Mouse (Mus musculus): ENCODE data around the gene Trp53. TPM values are rescaled to one million over a fixed set of nuclear protein-coding genes. Genes with fewer than 3 reads are reported as not detected.
"Not testable (repeated sequence)": the region's sequence is repeated elsewhere in the genome, so short reads cannot be mapped to it uniquely, and the experiment has no call there.

The Trp53 gene
- polyA plus RNA-seq, 1 experiment from 2014 or later = 111 TPM

DNA sequence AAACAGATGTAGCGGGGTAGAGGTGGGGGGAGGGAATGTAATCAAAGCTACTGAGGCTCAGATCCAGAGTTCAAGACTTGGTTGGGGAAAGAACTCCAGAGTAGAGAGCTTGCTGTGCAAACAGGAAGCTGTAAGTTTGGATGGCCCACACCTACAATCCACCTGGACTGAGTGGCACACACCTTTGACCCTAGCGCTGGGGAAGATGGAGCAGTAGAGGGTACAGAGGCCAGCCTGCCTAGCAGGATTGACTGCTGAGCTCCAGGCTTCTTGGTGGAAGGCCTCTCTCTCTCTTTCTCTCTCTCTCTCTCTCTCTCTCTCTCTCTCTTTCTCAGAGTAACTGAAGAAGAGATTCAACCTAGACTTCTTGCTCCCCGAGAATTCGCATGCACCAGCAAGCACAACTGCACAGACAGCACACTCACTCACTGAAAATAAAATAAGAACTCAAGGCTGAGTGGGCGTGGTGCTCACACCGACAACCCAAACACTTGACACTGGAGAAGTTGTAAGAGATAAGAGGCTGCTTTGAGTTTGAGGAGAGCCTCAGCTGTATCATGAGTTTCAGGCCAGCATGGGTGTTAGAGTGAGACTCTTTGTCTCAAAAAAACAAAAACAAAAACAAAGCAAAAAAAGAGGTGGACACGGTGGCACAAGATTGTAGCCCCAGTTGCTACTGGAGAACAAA, 40.4 kb downstream of the Trp53 start:
- no peaks in the 10 kb centered on the region; the same call in 1 of the 2 replicates for H3K36me3 ChIP-seq (ENCODE audit: control insufficient read depth, insufficient read depth, low read length)
- 85% methylated on average over 7 of the region's 7 CpGs for WGBS
- ATAC-seq (ENCODE audit: low read depth) (no peak), DNase-seq (ENCODE audit: low spot score) (no peak)
- no peak overlapping the region for H3K4me3 ChIP-seq (ENCODE audit: low read depth, low read length)
- H3K4me1 ChIP-seq (ENCODE audit: control insufficient read depth, insufficient read depth, low read length) = peaks cover 3% of the 10 kb centered on the region; the same call in 1 of the 2 replicates
- H3K9me3 ChIP-seq (ENCODE audit: control insufficient read depth, low read length) = no peaks in the 10 kb centered on the region
- no peaks in the 10 kb centered on the region for H3K27me3 ChIP-seq (replicated peaks; ENCODE audit: control insufficient read depth, insufficient read depth, low read length)
- no peak overlapping the region for H3K27ac ChIP-seq (replicated peaks; ENCODE audit: low read depth, low read length)
- H3K4me2 ChIP-seq (ENCODE audit: low read depth, low read length) = no peak overlapping the region
- H3K9ac ChIP-seq (ENCODE audit: low read depth, low read length) = no peak overlapping the region

DNA sequence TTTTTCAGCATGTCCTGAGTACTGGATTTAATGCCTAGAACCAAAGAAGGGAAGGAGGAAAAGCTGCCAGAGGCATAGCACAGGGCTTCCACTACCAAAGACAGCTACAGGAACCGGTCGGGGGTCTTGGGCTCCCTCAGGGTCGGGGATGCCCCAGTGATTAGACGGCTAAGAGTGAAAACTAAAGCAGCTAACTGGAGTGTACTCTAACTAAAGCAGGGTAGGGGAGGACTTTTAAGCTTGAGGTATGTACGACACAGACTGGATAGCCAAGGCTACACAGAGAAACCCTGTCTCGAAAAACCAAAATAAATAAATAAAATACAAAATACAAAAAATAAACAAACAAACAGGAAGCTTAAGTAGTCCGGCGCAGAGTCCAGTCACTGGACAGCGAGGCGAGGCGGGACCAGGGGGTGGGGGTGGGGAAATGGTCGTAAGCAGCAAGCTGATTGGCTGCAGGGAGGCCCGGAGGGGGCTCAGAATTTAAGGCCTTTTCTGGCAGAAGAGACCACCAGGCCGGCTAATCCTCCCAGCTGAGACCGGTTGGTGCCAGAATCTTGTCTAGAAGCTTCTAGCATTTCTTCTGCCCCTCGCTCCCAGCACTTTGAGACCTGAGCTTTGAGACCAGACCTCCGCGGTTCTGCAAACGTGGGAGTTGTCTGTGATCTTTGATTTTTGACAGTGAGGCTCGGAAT, 41.6 kb downstream of the Trp53 start, which contains the start of gene Sat2:
TSS of gene Sat2 (plus strand) at position 454 of the 698 bp plus-strand sequence.
- under 1% methylated on average over 20 of the region's 20 CpGs for WGBS
- peak within 1 kb of the TSS; percentile 88 for H3K4me2 ChIP-seq (ENCODE audit: low read depth, low read length)
- peaks cover 3% of the 10 kb centered on the region; the same call in 1 of the 2 replicates for H3K4me1 ChIP-seq (ENCODE audit: control insufficient read depth, insufficient read depth, low read length)
- no peaks in the 10 kb centered on the region for H3K9me3 ChIP-seq (ENCODE audit: control insufficient read depth, low read length)
- no peaks in the 10 kb centered on the region; the same call in 1 of the 2 replicates for H3K36me3 ChIP-seq (ENCODE audit: control insufficient read depth, insufficient read depth, low read length)
- no peaks in the 10 kb centered on the region for H3K27me3 ChIP-seq (replicated peaks; ENCODE audit: control insufficient read depth, insufficient read depth, low read length)
- peak within 1 kb of the TSS; percentile 80 for H3K9ac ChIP-seq (ENCODE audit: low read depth, low read length)
- peak within 1 kb of the TSS; percentile 61 for H3K4me3 ChIP-seq (ENCODE audit: low read depth, low read length)
- DNase-seq (ENCODE audit: low spot score) (peak; percentile 94), ATAC-seq (ENCODE audit: low read depth) (peak; percentile 87)
- peak within 1 kb of the TSS; percentile 86 for H3K27ac ChIP-seq (replicated peaks; ENCODE audit: low read depth, low read length)

DNA sequence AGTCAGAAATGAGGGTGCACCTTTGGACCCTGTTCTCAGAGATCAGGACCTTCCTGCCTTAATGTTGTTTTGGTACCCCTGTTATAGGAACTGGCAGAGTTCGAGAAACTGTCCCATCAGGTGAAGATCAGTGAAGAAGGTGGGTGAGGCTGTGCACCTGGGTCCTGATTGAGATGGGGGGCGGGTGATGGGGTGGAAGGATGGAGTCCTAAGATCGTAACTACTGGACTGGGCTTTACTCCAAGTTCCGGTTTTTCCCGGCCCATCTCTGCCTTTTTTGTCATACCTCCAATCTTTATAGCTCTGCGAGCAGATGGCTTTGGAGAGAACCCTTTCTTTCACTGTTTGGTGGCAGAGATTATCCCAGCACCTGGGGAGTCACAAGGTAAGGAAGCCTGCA, 42.2 kb downstream of the Trp53 start:
- DNase-seq (ENCODE audit: low spot score) (no peak), ATAC-seq (ENCODE audit: low read depth) (no peak)
- peak overlapping the region; percentile 61 for H3K4me3 ChIP-seq (ENCODE audit: low read depth, low read length)
- WGBS = 18% methylated on average over 6 of the region's 6 CpGs
- no peaks in the 10 kb centered on the region; the same call in 1 of the 2 replicates for H3K36me3 ChIP-seq (ENCODE audit: control insufficient read depth, insufficient read depth, low read length)
- H3K4me1 ChIP-seq (ENCODE audit: control insufficient read depth, insufficient read depth, low read length) = peaks cover 3% of the 10 kb centered on the region; the same call in 1 of the 2 replicates
- H3K4me2 ChIP-seq (ENCODE audit: low read depth, low read length) = peak overlapping the region; percentile 88
- H3K9ac ChIP-seq (ENCODE audit: low read depth, low read length) = peak overlapping the region; percentile 80
- no peaks in the 10 kb centered on the region for H3K27me3 ChIP-seq (replicated peaks; ENCODE audit: control insufficient read depth, insufficient read depth, low read length)
- H3K9me3 ChIP-seq (ENCODE audit: control insufficient read depth, low read length) = no peaks in the 10 kb centered on the region
- peak overlapping the region; percentile 86 for H3K27ac ChIP-seq (replicated peaks; ENCODE audit: low read depth, low read length)

DNA sequence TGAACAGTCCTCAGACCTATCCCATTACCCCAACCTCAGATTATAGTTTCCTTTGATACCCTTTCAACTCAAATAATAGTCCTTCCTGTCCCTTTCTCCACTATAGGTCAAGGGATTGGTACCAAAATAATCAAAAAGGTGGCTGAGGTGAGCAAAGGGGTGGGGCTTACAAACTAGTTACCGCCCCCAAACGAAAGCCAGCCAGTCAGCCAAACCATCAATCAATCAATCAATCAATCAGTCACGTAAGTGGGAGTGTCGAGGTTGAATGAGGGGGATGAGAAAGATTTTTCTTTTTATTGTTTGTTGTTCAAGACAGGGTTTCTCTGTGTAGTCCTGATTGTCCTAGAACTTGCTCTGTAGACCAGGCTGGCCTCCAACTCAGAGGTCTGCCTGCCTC, 42.8 kb downstream of the Trp53 start:
- peak overlapping the region; percentile 61; the same call in 1 of the 2 replicates for H3K4me3 ChIP-seq (ENCODE audit: low read depth, low read length)
- no peaks in the 10 kb centered on the region for H3K9me3 ChIP-seq (ENCODE audit: control insufficient read depth, low read length)
- peak overlapping the region; percentile 88 for H3K4me2 ChIP-seq (ENCODE audit: low read depth, low read length)
- H3K36me3 ChIP-seq (ENCODE audit: control insufficient read depth, insufficient read depth, low read length) = no peaks in the 10 kb centered on the region; the same call in 1 of the 2 replicates
- H3K9ac ChIP-seq (ENCODE audit: low read depth, low read length) = peak overlapping the region; percentile 80; the same call in 1 of the 2 replicates
- WGBS = 61% methylated on average over 4 of the region's 4 CpGs
- ATAC-seq (ENCODE audit: low read depth) = no peak
- no peaks in the 10 kb centered on the region for H3K27me3 ChIP-seq (replicated peaks; ENCODE audit: control insufficient read depth, insufficient read depth, low read length)
- H3K4me1 ChIP-seq (ENCODE audit: control insufficient read depth, insufficient read depth, low read length) = peaks cover 3% of the 10 kb centered on the region; the same call in 1 of the 2 replicates
- no peak for DNase-seq (ENCODE audit: low spot score)
- H3K27ac ChIP-seq (replicated peaks; ENCODE audit: low read depth, low read length) = no peak overlapping the region

DNA sequence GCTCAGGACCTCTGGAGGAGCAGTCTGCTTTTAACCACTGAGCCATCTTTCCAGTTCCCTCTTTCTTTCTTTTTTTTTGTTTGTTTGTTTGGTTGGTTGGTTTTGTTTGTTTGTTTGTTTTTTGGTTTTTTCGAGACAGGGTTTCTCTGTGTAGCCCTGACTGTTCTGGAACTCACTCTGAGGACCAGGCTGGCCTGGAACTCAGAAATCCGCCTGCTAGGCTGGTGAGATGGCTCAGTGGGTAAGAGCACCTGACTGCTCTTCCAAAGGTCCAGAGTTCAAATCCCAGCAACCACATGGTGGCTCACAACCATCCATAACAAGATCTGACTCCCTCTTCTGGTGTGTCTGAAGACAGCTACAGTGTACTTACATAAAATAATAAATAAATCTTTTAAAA, 44.2 kb downstream of the Trp53 start:
- 90% methylated on average over 2 of the region's 2 CpGs for WGBS
- not testable (repeated sequence) for H3K27ac ChIP-seq (replicated peaks; ENCODE audit: low read depth, low read length); H3K4me3 ChIP-seq (ENCODE audit: low read depth, low read length); H3K36me3 ChIP-seq (ENCODE audit: control insufficient read depth, insufficient read depth, low read length); DNase-seq (ENCODE audit: low spot score); H3K9me3 ChIP-seq (ENCODE audit: control insufficient read depth, low read length); H3K4me2 ChIP-seq (ENCODE audit: low read depth, low read length); H3K4me1 ChIP-seq (ENCODE audit: control insufficient read depth, insufficient read depth, low read length); H3K27me3 ChIP-seq (replicated peaks; ENCODE audit: control insufficient read depth, insufficient read depth, low read length); H3K9ac ChIP-seq (ENCODE audit: low read depth, low read length); ATAC-seq (ENCODE audit: low read depth)

DNA sequence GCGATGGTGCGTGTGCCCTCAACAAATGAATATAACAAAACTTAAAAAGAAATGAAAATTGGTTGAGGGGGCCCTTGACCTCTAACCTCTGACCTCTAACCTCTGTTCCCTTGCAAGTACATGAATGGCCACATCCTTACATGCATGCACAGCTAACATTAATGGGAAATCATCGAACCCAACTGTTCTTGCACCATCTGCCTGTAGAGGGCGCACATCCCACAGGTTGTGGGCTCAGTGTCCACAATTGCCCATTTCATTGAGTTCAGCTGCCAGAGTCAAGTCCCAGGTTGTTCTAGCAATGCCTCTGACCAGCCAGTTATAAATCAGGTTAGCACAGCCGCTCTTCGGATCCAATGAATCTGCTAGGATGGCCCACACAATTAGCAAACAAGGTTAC, 48.1 kb downstream of the Trp53 start:
- Histone ChIP-seq H3K4me1 (ENCODE audit: control insufficient read depth, insufficient read depth, low read length) (0 out of 2 replicates have a peak, but pooled peaks cover 4% of the 10 kb centered on the region), H3K9ac (ENCODE audit: low read depth, low read length) (no peak overlapping the region), H3K36me3 (ENCODE audit: control insufficient read depth, insufficient read depth, low read length) (no peaks in the 10 kb centered on the region; the same call in 1 of the 2 replicates), H3K4me3 (ENCODE audit: low read depth, low read length) (no peak overlapping the region), H3K4me2 (ENCODE audit: low read depth, low read length) (no peak overlapping the region), H3K27ac (replicated peaks; ENCODE audit: low read depth, low read length) (no peak overlapping the region), H3K9me3 (ENCODE audit: control insufficient read depth, low read length) (no peaks in the 10 kb centered on the region), H3K27me3 (replicated peaks; ENCODE audit: control insufficient read depth, insufficient read depth, low read length) (no peaks in the 10 kb centered on the region)
- DNase-seq (ENCODE audit: low spot score) = peak; percentile 73
- ATAC-seq (ENCODE audit: low read depth) = no peak
- 32% methylated on average over 6 of the region's 6 CpGs for WGBS

DNA sequence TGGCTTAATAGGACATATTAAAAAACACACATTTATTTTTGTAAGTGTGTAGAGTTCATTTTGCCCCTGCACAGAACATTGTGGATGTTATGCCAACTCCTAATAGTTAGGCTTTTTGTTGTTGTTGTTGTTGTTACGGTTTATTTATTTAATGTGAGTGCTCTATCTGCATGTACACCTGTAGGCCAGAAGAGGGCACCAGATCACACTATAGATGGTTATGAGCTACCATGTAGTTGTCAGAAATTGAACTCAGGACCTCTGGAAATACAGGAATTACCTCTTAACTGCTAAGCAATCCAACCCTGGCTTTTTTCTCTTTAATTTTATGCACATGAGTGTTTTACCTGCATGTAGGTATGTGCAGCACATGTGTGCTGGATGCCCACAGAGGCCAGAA, 49.6 kb downstream of the Trp53 start:
- 63% methylated on average over 1 of the region's 1 CpGs for WGBS
- Histone ChIP-seq H3K4me2 (ENCODE audit: low read depth, low read length) (no peak overlapping the region), H3K27ac (replicated peaks; ENCODE audit: low read depth, low read length) (no peak overlapping the region), H3K9ac (ENCODE audit: low read depth, low read length) (no peak overlapping the region), H3K36me3 (ENCODE audit: control insufficient read depth, insufficient read depth, low read length) (no peaks in the 10 kb centered on the region), H3K27me3 (replicated peaks; ENCODE audit: control insufficient read depth, insufficient read depth, low read length) (no peaks in the 10 kb centered on the region), H3K4me1 (ENCODE audit: control insufficient read depth, insufficient read depth, low read length) (peaks cover 15% of the 10 kb centered on the region), H3K9me3 (ENCODE audit: control insufficient read depth, low read length) (no peaks in the 10 kb centered on the region), H3K4me3 (ENCODE audit: low read depth, low read length) (no peak overlapping the region)
- no peak for ATAC-seq (ENCODE audit: low read depth)
- no peak for DNase-seq (ENCODE audit: low spot score)

DNA sequence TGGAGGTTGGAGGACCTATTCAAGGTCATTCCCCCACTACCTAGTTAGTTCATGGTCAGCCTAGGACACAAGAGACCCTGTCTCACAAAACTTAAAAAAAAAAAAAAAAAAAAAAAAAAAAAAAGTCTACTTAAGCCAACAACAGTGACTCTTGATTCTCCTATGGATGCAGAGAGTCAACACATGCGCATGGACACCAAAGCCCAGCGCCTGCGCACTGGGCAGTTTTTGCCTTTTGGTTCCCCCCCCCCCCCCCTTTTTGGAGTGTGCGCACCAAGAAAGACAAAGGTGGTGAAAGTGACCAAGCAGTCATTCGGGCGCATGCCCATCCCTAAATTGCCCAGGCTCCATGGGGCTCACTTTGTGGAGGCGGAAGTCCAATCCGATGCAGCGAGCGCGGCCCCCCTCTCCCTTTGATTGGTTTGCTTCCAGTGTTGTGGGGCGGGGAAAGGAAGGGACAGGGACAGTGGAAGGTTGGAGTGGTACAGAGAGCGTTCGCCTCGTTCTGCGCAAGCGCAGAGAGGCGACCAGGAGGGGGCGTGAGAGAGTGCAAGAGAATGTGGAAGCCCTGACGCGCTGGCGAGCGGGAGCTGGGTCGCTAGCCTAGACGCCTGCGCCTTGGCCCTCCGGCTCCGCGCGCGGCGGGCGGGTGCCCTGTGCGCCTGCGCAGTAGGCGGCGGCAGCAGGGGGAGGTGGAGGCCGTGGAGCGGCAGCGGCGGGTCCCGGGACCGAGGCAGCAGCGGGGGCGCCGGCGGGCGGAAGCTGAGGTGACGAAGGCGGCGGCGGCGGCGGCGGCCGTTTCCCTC, 52.3 kb downstream of the Trp53 start, which contains the start of gene Fxr2:
TSS of gene Fxr2 (plus strand) at position 707 of the 806 bp plus-strand sequence.
- under 1% methylated on average over 22 of the region's 56 CpGs for WGBS
- H3K9me3 ChIP-seq (ENCODE audit: control insufficient read depth, low read length) = no peaks in the 10 kb centered on the region

More for the DNA sequence above, 52.3 kb downstream of the Trp53 start, which contains the start of gene Fxr2:
- DNase-seq (ENCODE audit: low spot score) (peak; percentile 99), ATAC-seq (ENCODE audit: low read depth) (peak; percentile 98)
- H3K9ac ChIP-seq (ENCODE audit: low read depth, low read length) = peak within 1 kb of the TSS; percentile 96
- H3K4me1 ChIP-seq (ENCODE audit: control insufficient read depth, insufficient read depth, low read length) = peaks cover 25% of the 10 kb centered on the region
- peak within 1 kb of the TSS; percentile 95 for H3K27ac ChIP-seq (replicated peaks; ENCODE audit: low read depth, low read length)
- H3K4me2 ChIP-seq (ENCODE audit: low read depth, low read length) = peak within 1 kb of the TSS; percentile 89
- H3K4me3 ChIP-seq (ENCODE audit: low read depth, low read length) = peak within 1 kb of the TSS; percentile 91
- H3K27me3 ChIP-seq (replicated peaks; ENCODE audit: control insufficient read depth, insufficient read depth, low read length) = no peaks in the 10 kb centered on the region
- H3K36me3 ChIP-seq (ENCODE audit: control insufficient read depth, insufficient read depth, low read length) = peaks cover 11% of the 10 kb centered on the region
